Mouse (Mus musculus) myocyte (in vitro differentiated cells): ENCODE results near the gene Vmn2r20. TPM values are rescaled to one million over a fixed set of nuclear protein-coding genes. Genes with fewer than 3 reads are reported as not detected.
"Not testable (repeated sequence)": the region's sequence is repeated elsewhere in the genome, so short reads cannot be mapped to it uniquely, and the experiment has no call there.

ENCODE experiments used
- H3K27me3 ChIP-seq: one replicate; pipeline ENCODE4 v1.6.1; 2011; ENCODE audit not compliant: control insufficient read depth, insufficient read depth, insufficient read length
- H3K36me3 ChIP-seq: one replicate; pipeline ENCODE4 v1.6.1; 2011; ENCODE audit not compliant: control insufficient read depth, insufficient read depth
- H3K4me2 ChIP-seq: one replicate; pipeline ENCODE4 v1.6.1; 2011; ENCODE audit warnings: low read depth, control low read depth
- H3K4me3 ChIP-seq: one replicate; pipeline ENCODE4 v1.5.1; 2011; ENCODE audit warnings: mild to moderate bottlenecking, control low read depth, moderate library complexity
- H3K79me2 ChIP-seq: one replicate; pipeline ENCODE4 v1.6.1; 2011; ENCODE audit not compliant: control insufficient read depth, insufficient read depth
- H3ac ChIP-seq: one replicate; pipeline ENCODE4 v1.6.1; 2011; ENCODE audit not compliant: control insufficient read depth, insufficient read length
- CEBPB ChIP-seq: IDR thresholded peaks from 2 replicates; pipeline ENCODE4 v1.6.1; 2011; ENCODE audit warnings: mild to moderate bottlenecking, moderate library complexity; ENCODE audit not compliant: poor library complexity, insufficient read depth, severe bottlenecking
- E2F4 ChIP-seq: IDR thresholded peaks from one replicate; pipeline ENCODE4 v1.6.1; 2011; ENCODE audit warnings: mild to moderate bottlenecking, control low read depth, moderate library complexity; ENCODE audit not compliant: insufficient read depth
- MAX ChIP-seq: IDR thresholded peaks from one replicate; pipeline ENCODE4 v1.6.1; 2011; ENCODE audit warnings: low read depth, mild to moderate bottlenecking, control low read depth
- MYOD1 ChIP-seq, 3 experiments: IDR thresholded peaks; one replicate each; pipeline ENCODE4 v1.6.1; 2011; ENCODE audit warnings: control low read depth in 2 of 3, low read depth in 2 of 3, mild to moderate bottlenecking in 2 of 3, moderate library complexity in 1 of 3; ENCODE audit not compliant: insufficient read length in 2 of 3, control insufficient read depth in 1 of 3
- MYOG ChIP-seq, 3 experiments: IDR thresholded peaks; one replicate each; pipeline ENCODE4 v1.6.1; 2011; ENCODE audit warnings: control low read depth in 2 of 3, low read depth in 2 of 3, mild to moderate bottlenecking in 2 of 3; ENCODE audit not compliant: insufficient read length in 2 of 3, control insufficient read depth in 1 of 3, insufficient read depth in 1 of 3
- POLR2A ChIP-seq: IDR thresholded peaks from one replicate; pipeline ENCODE4 v1.6.1; 2011; ENCODE audit warnings: low read depth, mild to moderate bottlenecking, control low read depth, moderate library complexity; ENCODE audit not compliant: insufficient read length
- POLR2AphosphoS2 ChIP-seq: IDR thresholded peaks from one replicate; pipeline ENCODE4 v1.6.1; 2011; ENCODE audit warnings: low read depth, control low read depth; ENCODE audit not compliant: insufficient read length
- REST ChIP-seq: IDR thresholded peaks from one replicate; pipeline ENCODE4 v1.6.1; 2011; ENCODE audit warnings: mild to moderate bottlenecking, control low read depth, moderate library complexity; ENCODE audit not compliant: insufficient read depth, insufficient read length
- SRF ChIP-seq: IDR thresholded peaks from one replicate; pipeline ENCODE4 v1.6.1; 2011; ENCODE audit warnings: low read depth; ENCODE audit not compliant: control insufficient read depth, insufficient read length
- TCF12 ChIP-seq: IDR thresholded peaks from one replicate; pipeline ENCODE4 v1.6.1; 2011; ENCODE audit warnings: mild to moderate bottlenecking, control low read depth; ENCODE audit not compliant: poor library complexity, insufficient read depth, severe bottlenecking
- TCF3 ChIP-seq: IDR thresholded peaks from one replicate; pipeline ENCODE4 v1.6.1; 2011; ENCODE audit warnings: low read depth, control low read depth; ENCODE audit not compliant: insufficient read length
- USF1 ChIP-seq: IDR thresholded peaks from one replicate; pipeline ENCODE4 v1.6.1; 2011; ENCODE audit warnings: low read depth, mild to moderate bottlenecking, control low read depth, moderate library complexity
- polyA plus RNA-seq: library from polyadenylated mRNA; unstranded; fragments of >200 nt; fragmentation: generic; extraction: Trizol; gene quantifications from one replicate; pipeline ENCODE4 v1.2.1, GENCODE M21; 2012; ENCODE audit warnings: missing spikeins

The Vmn2r20 gene
- not detected for polyA plus RNA-seq

DNA sequence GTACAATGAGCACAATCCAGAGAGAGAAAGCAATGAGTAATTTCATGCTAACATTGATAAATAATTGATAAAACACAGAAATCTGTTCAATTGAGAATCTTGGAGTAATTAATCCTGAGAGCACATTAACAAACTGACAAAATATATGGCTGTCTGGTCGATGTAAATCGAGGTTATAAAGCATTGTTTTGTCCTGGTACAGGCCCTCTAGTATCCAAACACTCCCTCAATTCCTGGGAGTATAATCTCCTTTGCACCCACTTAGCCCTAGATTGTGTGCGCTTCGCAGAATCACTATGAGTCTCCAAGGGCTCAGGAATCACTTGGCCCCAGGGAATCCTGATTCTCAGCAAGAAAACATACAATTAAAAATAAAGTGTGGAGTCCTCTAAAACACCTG lies at the start of gene Vmn2r20:
Gene Vmn2r20 (minus strand): TSS at position 101 of the 400 bp plus-strand sequence.
- not testable (repeated sequence) for H3K4me2 ChIP-seq, H3K27me3 ChIP-seq, H3K4me3 ChIP-seq, H3K36me3 ChIP-seq, H3K79me2 ChIP-seq, H3ac ChIP-seq

DNA sequence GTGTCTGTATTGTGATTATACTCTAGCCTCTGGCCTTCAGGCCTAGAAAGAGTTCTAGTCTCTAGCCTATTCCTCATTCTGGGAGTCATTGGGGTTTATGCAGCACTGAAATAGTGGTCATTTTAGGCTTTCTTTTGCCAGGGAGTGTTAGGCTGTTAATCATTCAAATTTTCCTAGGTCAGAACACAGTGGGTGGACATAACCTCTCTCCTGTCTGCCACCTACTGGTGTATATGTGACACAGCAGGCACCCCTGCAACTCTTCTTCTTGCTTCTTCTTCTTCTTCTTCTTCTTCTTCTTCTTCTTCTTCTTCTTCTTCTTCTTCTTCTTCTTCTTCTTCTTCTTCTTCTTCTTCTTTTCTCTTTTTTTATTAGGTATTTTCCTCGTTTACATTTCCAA lies 6.5 kb upstream of the Vmn2r20 start:
- not testable (repeated sequence) for H3K27me3 ChIP-seq

DNA sequence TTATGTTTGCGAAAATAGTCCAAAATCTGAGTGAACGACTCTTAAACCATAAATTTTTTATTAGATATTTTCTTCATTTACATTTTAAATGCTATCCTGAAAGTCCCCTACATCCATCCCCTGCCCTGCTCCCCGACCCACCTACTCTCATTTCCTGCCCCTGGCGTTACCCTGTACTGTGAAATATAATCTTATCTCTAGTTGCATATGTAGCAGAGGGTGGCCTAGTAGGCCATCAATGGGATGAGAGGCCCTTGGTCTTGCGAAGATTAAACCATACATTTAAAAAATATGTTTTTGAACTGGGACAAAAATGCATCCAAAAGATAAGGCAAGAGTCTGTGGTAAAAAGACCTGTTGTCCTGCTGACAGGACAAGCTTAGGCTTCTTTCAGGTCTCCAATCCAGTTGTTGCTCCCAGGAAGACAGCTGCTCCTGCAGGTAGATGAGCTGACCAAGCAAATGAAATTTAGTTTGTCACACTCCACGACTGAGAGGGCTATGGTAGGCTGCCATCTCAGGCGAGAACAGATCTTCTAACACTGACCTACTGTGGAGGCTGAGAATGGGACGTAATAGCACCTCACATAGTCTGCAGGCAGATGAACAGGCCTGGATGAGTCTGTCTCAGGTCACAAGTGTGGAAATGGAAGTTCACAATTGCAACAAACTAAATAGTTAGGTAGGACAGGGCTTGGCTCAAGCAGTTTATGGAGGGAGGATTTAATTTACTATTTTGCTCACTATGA lies 10.8 kb downstream of the Vmn2r20 start:
- not testable (repeated sequence) for H3ac ChIP-seq, H3K36me3 ChIP-seq, H3K79me2 ChIP-seq, H3K4me2 ChIP-seq, H3K4me3 ChIP-seq, H3K27me3 ChIP-seq

More for the DNA sequence above, 6.5 kb upstream of the Vmn2r20 start:
- not testable (repeated sequence) for H3K79me2 ChIP-seq, H3K4me3 ChIP-seq, H3K36me3 ChIP-seq, H3K4me2 ChIP-seq, H3ac ChIP-seq

DNA sequence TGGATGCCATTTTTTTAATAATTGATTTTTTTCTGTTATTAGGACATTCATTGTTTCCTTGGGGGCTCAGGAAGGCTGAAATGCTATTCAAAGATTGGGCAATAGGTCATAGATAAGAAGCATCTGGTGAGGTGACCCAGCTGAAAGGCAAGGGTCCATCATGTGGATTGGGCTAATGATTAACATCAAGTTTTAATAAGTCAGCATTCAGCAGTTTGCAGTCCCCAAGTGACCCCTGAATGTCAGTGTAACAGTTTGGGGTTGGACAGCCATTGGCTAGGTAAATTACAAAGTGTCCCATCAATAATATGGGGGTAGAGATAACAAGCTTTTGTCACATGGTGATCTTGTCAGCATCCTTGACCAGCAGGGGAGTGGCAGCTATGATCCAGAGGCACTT lies 29.1 kb downstream of the Vmn2r20 start:
- not testable (repeated sequence) for H3K27me3 ChIP-seq, H3K79me2 ChIP-seq, H3K4me3 ChIP-seq, H3K4me2 ChIP-seq, H3ac ChIP-seq, H3K36me3 ChIP-seq

DNA sequence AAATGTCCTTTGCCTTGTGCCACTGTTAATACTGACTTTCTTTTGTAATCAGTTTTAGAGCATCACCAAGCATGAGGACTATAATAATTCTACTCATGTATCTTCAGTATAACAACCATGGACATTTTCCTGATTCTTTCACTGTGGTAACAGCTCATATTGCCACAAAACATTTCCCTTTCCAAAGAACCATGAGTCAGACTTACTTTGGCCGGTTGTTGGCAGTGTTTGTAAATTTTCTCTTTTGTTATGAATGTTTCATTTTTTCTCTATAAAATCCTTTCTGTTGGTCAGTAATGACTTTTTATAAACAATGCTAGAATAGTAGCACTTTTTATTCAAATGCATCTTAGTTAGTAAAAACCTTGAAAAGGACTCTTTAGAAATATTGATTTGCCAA lies 71.8 kb downstream of the Vmn2r20 start:
- H3K36me3 ChIP-seq, result no peaks in the 10 kb centered on the region
- no peaks in the 10 kb centered on the region for H3K79me2 ChIP-seq
- H3ac ChIP-seq, result no peak overlapping the region
- no peak overlapping the region for H3K4me3 ChIP-seq
- no peak overlapping the region for H3K4me2 ChIP-seq
- H3K27me3 ChIP-seq, result no peaks in the 10 kb centered on the region
- TF ChIP-seq TCF3 (no peak), MYOG (IDR thresholded peaks at IDR 0.05; ENCODE audit: control insufficient read depth in 1 of 3, insufficient read depth in 1 of 3, insufficient read length in 2 of 3, low read depth in 2 of 3) (no peak), TCF12 (no peak), SRF (no peak), REST (no peak), USF1 (no peak), E2F4 (no peak)

DNA sequence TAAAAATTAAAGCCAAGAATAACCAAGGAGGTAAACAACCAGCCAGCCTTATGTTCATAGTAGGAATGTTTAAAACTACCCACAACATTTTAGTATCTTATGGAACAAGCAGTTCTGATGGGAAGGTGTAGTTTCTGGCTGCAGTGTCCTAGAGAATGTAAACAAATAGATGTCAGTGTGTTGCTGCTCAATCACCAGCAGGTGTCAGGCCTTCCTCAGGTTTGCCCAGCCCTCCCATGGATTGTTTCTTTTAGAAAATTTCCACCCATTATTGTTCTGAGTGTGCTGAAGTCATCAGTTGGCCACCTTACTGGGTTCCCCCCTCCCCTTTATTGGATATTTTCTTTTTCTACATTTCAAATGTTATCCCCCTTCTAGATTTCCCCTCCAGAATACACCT lies 77.8 kb downstream of the Vmn2r20 start:
- H3K27me3 ChIP-seq, result no peaks in the 10 kb centered on the region
- no peak overlapping the region for H3ac ChIP-seq
- no peak for TF ChIP-seq TCF12
- H3K4me3 ChIP-seq, result no peak overlapping the region
- no peaks in the 10 kb centered on the region for H3K79me2 ChIP-seq
- no peak overlapping the region for H3K4me2 ChIP-seq
- H3K36me3 ChIP-seq, result no peaks in the 10 kb centered on the region

DNA sequence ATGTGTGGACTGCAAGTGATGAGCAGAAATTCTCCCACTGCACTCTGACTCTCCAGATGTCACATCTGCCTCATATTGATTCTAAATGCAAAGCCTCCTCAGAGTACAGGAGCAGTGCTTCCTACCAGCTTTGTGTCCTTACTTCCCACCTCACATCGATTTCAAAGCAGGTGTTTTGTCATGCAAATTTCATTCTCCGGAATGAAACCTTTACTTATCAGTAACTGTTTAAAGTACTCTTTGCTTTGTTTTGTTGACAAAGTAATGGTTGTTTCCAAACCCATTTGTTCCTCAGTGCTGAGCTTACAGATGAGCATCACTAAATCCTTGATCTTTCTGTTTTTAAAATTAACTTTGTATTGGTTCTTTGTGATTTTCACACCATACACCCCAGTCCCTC lies 85.4 kb downstream of the Vmn2r20 start:
- H3K27me3 ChIP-seq, result no peaks in the 10 kb centered on the region
- H3K4me2 ChIP-seq, result no peak overlapping the region
- no peak overlapping the region for H3ac ChIP-seq
- no peaks in the 10 kb centered on the region for H3K79me2 ChIP-seq
- H3K36me3 ChIP-seq, result no peaks in the 10 kb centered on the region
- TF ChIP-seq MAX (no peak), MYOG (IDR thresholded peaks at IDR 0.05; ENCODE audit: control insufficient read depth in 1 of 3, insufficient read depth in 1 of 3, insufficient read length in 2 of 3, low read depth in 2 of 3) (no peak), REST (no peak), E2F4 (no peak), POLR2AphosphoS2 (no peak), SRF (no peak), MYOD1 (IDR thresholded peaks at IDR 0.05; ENCODE audit: control insufficient read depth in 1 of 3, insufficient read length in 2 of 3, low read depth in 2 of 3) (no peak), POLR2A (no peak), USF1 (no peak), TCF12 (no peak), TCF3 (no peak), CEBPB (no peak)
- no peak overlapping the region for H3K4me3 ChIP-seq
